Mouse (Mus musculus) intestine, embryonic 14.5 days (tissue): ENCODE data around the gene Fbxo31. TPM values are rescaled to one million over a fixed set of nuclear protein-coding genes. Genes with fewer than 3 reads are reported as not detected.
A peak's percentile ranks its signal among the peaks of the same experiment; 100 is the strongest.
"Not testable (repeated sequence)": the region's sequence is repeated elsewhere in the genome, so short reads cannot be mapped to it uniquely, and the experiment has no call there.

Source experiments
- ATAC-seq: fragments of 200-750 bp; cut with Nextera tagmentation; replicated peaks from 2 replicates; pipeline ENCODE4 v1.8.0; 2017; ENCODE audit warnings: low read depth, moderate number of reproducible peaks, moderate TSS enrichment, moderate library complexity; ENCODE audit not compliant: low FRiP score, low TSS enrichment
- DNase-seq: peaks from one replicate; pipeline ENCODE4 v3.0.0-alpha.2; 2018; ENCODE audit warnings: low spot score
- H3K27ac ChIP-seq: fragments of 300-500 bp; sonication (generic); 2 replicates; pipeline ENCODE4 v1.5.1; 2014; ENCODE audit warnings: low read depth, mild to moderate bottlenecking, control low read depth
- H3K27me3 ChIP-seq: fragments of 300-500 bp; sonication (generic); replicated peaks from 2 replicates; pipeline ENCODE4 v1.6.1; 2014; ENCODE audit warnings: low read length, control low read depth; ENCODE audit not compliant: control insufficient read depth, insufficient read depth
- H3K36me3 ChIP-seq: fragments of 300-500 bp; sonication (generic); 2 replicates; pipeline ENCODE4 v1.6.1; 2014; ENCODE audit warnings: low read length, control low read depth; ENCODE audit not compliant: control insufficient read depth, insufficient read depth
- H3K4me1 ChIP-seq: fragments of 300-500 bp; sonication (generic); replicated peaks from 2 replicates; pipeline ENCODE4 v1.6.1; 2014; ENCODE audit warnings: low read length, control low read depth, mixed read lengths; ENCODE audit not compliant: control insufficient read depth, insufficient read depth
- H3K4me2 ChIP-seq: fragments of 300-500 bp; sonication (generic); 2 replicates; pipeline ENCODE4 v1.6.1; 2014; ENCODE audit warnings: low read length
- H3K4me3 ChIP-seq: fragments of 300-500 bp; sonication (generic); 2 replicates; pipeline ENCODE4 v1.5.1; 2014; ENCODE audit warnings: low read depth, low read length, control low read depth, mixed read lengths
- H3K9ac ChIP-seq: fragments of 300-500 bp; sonication (generic); 2 replicates; pipeline ENCODE4 v1.6.1; 2014; ENCODE audit warnings: mild to moderate bottlenecking, low read length
- H3K9me3 ChIP-seq: fragments of 300-500 bp; sonication (generic); 2 replicates; pipeline ENCODE4 v1.6.1; 2016; ENCODE audit warnings: low read length, control low read depth; ENCODE audit not compliant: control insufficient read depth
- WGBS: fragments of 180-500 bp; shearing (Covaris S2); extraction: QIAGEN DNeasy Blood & Tissue Kit; methylation state at CpG from one replicate; pipeline ENCODE4 v1.1.7; 2014; 5-methylcytosine and 5-hydroxymethylcytosine counted together
- polyA plus RNA-seq: library from polyadenylated mRNA; unstranded; fragments of >200 nt; fragmentation: Nextera tagmentation; extraction: Ambion mirVana; gene quantifications from 2 replicates; pipeline ENCODE4 v1.2.1, GENCODE M21; 2014

Fbxo31 gene
- polyA plus RNA-seq, 1 experiment from 2014 or later, result 14.5 TPM

DNA sequence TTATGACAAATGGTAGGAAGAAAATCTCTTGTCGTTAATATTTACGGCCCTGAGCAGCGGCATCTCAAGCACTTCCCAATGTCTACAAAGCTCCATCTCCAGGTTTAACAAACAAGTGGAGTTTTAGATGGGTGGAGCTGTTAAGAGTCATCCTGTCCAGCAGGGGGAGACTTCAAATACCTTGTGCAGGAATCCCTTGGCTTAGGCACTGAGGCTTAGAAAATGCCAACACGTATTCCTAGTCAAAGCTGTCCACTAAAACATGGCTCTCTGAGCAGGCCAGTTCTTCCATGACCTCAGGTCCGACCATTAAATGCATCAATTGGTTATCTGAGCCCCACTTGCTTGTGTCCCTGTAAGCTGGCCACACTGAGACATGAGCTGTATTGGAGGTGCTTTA, 29.1 kb upstream of the Fbxo31 start:
- Histone ChIP-seq H3K4me1 (no peaks in the 10 kb centered on the region), H3K9me3 (no peaks in the 10 kb centered on the region), H3K27ac (no peak overlapping the region), H3K27me3 (no peaks in the 10 kb centered on the region), H3K4me3 (no peak overlapping the region), H3K36me3 (peaks cover 79% of the 10 kb centered on the region), H3K4me2 (no peak overlapping the region), H3K9ac (no peak overlapping the region)
- DNase-seq, result no peak
- no peak for ATAC-seq
- 92% methylated on average over 5 of the region's 5 CpGs for WGBS

DNA sequence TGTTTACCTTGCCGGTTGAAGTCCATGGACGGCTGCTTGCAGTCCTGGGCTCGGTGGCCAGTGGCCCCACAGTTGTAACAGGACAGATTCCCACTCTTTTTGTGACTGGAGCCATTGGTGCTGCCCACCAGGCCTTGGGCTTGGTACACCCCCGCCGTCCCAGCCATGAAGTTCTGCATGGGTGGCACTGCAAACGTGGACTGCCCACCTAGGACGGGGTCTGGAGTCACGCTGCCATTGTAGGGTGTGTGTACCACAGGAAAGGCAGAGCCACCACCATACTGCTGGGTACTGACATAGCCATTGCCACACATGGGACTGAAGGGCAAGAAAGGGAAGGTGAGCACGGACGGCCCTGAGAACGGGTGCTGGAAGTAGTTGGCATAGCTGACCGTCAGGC, 25.2 kb upstream of the Fbxo31 start:
- Histone ChIP-seq H3K4me3 (no peak overlapping the region), H3K9ac (no peak overlapping the region), H3K4me2 (no peak overlapping the region), H3K27me3 (no peaks in the 10 kb centered on the region), H3K27ac (no peak overlapping the region), H3K9me3 (no peaks in the 10 kb centered on the region), H3K4me1 (no peaks in the 10 kb centered on the region), H3K36me3 (peaks cover 95% of the 10 kb centered on the region)
- 92% methylated on average over 12 of the region's 12 CpGs for WGBS
- DNase-seq, result no peak
- no peak for ATAC-seq

DNA sequence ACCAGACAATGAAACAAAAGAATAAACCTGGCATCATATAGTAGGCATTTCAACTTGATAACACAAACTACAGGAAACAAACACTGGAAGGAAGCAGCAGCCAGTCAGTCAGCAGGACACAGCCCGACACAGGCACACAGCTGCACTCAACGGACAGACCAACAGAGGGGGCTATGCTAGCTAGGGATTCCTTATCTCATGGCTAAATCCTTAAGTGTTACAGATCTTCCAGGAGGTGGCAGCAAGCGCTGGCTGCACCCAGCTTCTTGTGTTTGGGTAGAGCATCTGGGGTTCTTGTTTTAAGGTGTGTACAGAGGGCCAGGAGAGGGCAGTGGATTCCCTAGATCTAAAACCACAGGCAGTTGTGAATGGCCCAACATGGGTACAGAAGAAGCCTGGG, 24.3 kb upstream of the Fbxo31 start:
- WGBS, result 19% methylated on average over 3 of the region's 3 CpGs
- Histone ChIP-seq H3K4me2 (no peak overlapping the region), H3K27me3 (no peaks in the 10 kb centered on the region), H3K36me3 (peaks cover 90% of the 10 kb centered on the region), H3K27ac (no peak overlapping the region), H3K4me3 (no peak overlapping the region), H3K9me3 (no peaks in the 10 kb centered on the region), H3K4me1 (no peaks in the 10 kb centered on the region), H3K9ac (no peak overlapping the region)
- ATAC-seq, result no peak
- peak; percentile 75 for DNase-seq

DNA sequence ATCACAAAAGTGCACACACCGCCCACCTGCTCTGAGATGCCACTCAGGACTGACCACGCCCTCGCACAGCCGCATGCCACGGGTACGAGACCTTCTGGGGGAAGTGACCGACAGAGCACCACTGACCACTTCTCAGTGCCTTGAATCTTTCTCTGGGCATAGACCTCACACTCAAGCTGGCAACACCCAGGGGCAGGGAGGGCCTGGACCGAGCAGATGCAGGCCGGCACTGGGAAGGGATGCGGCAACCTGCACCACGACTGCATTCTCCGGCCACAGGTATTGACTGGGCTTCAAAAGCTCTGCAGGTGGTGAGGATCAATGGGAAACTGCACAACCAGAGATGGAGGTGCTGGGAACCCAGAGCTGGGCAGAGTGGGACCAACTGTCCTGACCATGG, 23.8 kb upstream of the Fbxo31 start:
- 94% methylated on average over 12 of the region's 12 CpGs for WGBS
- Histone ChIP-seq H3K4me2 (no peak overlapping the region), H3K9me3 (no peaks in the 10 kb centered on the region), H3K4me1 (no peaks in the 10 kb centered on the region), H3K27me3 (no peaks in the 10 kb centered on the region), H3K36me3 (peaks cover 90% of the 10 kb centered on the region), H3K27ac (no peak overlapping the region), H3K9ac (no peak overlapping the region), H3K4me3 (no peak overlapping the region)
- no peak for ATAC-seq
- DNase-seq, result no peak

DNA sequence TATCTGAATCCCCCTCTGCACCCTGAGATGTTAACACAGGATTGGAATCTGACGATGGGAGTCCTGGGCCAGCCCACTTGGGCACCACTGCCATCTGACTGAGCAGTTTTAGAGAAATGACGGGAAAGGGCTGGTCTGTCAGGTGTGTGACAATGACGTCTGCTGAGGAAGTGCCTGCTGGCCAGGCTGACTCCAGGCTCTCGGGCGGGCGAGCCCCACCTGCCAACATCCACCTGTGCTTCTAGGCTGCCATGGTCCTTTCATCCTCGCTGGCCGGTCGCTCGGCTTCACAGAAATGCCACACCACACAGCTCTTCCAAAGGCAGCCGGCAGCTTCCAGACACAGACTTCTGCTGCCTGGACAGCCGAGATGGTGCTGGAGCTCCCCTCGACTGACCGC, 21.2 kb upstream of the Fbxo31 start:
- Histone ChIP-seq H3K4me1 (no peaks in the 10 kb centered on the region), H3K4me3 (no peak overlapping the region), H3K9ac (no peak overlapping the region), H3K27me3 (no peaks in the 10 kb centered on the region), H3K27ac (no peak overlapping the region), H3K36me3 (peaks cover 87% of the 10 kb centered on the region), H3K9me3 (no peaks in the 10 kb centered on the region), H3K4me2 (no peak overlapping the region)
- ATAC-seq, result no peak
- no peak for DNase-seq
- WGBS, result 90% methylated on average over 14 of the region's 14 CpGs

DNA sequence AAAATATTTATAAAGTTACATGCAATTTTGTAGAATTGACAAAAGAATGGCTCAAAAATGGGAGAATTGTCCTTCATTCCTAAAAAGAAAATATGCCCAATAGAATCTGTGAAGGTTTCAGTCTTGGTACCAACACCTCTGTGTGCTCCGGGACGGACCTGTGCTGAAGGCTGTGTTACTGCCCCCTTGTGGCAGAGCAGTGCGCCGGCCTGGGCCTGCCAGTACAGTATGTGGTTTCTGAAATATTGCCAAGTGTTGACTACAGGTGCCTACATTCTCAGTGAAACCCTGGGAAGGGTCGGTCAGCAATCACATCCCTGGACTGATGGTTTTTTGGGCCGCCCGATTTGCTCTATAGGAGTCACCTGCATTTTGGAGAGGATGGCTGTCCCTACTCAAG, 20.3 kb upstream of the Fbxo31 start:
- peak; percentile 85 for DNase-seq
- H3K36me3 ChIP-seq, result peaks cover 83% of the 10 kb centered on the region
- WGBS, result 36% methylated on average over 7 of the region's 7 CpGs

DNA sequence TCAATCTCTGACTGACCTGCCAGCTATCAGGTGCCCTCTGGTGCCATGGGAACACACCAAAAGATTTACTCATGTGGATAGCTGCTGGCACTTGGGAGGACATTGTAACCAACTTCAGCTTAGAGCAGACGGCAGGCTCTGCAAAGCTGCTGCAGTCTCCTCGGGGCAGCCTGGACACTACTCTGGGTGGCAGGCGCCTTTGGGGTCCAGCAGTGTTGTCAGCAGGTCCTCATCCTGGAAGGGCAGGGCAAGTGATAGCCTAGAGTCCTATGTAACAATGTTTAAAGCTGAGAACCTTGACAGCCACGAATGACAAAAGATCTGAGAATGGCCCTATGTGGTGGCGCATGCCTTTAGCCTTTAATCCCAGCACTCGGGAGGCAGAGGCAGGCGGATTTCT, 19.6 kb upstream of the Fbxo31 start:
- no peak for ATAC-seq
- WGBS, result 94% methylated on average over 7 of the region's 7 CpGs
- Histone ChIP-seq H3K4me1 (no peaks in the 10 kb centered on the region), H3K9ac (no peak overlapping the region), H3K36me3 (peaks cover 77% of the 10 kb centered on the region), H3K27me3 (no peaks in the 10 kb centered on the region), H3K27ac (no peak overlapping the region), H3K4me3 (no peak overlapping the region), H3K9me3 (no peaks in the 10 kb centered on the region), H3K4me2 (no peak overlapping the region)
- no peak for DNase-seq

More for the DNA sequence above, 20.3 kb upstream of the Fbxo31 start:
- H3K4me3 ChIP-seq, result no peak overlapping the region
- no peak overlapping the region for H3K4me2 ChIP-seq
- H3K27ac ChIP-seq, result no peak overlapping the region
- no peaks in the 10 kb centered on the region for H3K27me3 ChIP-seq
- no peaks in the 10 kb centered on the region for H3K4me1 ChIP-seq
- no peak overlapping the region for H3K9ac ChIP-seq
- no peaks in the 10 kb centered on the region for H3K9me3 ChIP-seq
- peak; percentile 82 for ATAC-seq

DNA sequence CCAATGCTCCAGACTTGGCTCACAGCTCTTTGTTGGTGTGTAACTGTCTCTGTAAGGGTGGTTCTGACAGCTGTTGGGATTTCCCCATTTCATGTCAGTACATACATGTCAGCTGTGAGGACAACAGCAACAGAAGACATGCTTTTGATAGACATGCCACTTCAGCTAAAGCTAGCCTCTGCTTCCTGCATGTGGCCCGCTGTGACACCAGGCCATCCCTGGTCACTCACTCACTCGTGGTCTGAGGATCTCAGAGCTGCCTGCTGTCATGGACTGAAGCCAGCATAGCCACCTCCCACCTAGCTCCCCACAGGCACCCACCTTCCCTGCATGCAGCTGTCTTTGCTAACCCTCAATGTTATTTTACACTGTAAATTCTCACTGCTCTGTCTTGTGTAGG, 18.9 kb upstream of the Fbxo31 start:
- H3K27me3 ChIP-seq, H3K9ac ChIP-seq, H3K4me2 ChIP-seq, H3K9me3 ChIP-seq, H3K4me3 ChIP-seq, DNase-seq, H3K4me1 ChIP-seq, H3K27ac ChIP-seq, ATAC-seq: not testable (repeated sequence)
- H3K36me3 ChIP-seq, result peaks cover 71% of the 10 kb centered on the region
- 78% methylated on average over 2 of the region's 2 CpGs for WGBS

DNA sequence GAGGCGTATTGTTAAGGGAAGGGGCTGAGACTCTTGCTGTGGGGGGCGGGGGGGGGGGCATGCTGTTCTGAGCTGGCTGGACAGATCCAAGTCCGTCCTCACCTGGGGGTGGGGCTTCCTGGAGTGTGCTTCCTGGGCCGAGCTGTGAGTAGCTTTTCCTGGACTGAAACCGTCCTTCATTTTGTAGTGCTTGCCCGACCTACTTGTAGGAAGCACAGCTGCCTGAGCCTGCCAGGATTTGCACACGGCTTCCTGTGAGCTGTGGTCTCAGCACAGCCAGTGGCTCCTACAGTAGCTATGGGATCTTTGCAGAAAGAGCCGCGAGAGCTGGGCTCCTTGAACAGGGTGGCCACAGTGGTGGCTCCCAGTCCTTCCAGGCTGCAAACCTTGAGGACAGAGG, 15.4 kb upstream of the Fbxo31 start:
- no peak overlapping the region for H3K27ac ChIP-seq
- WGBS, result 80% methylated on average over 9 of the region's 9 CpGs
- DNase-seq, result no peak

More for the DNA sequence above, 15.4 kb upstream of the Fbxo31 start:
- Histone ChIP-seq H3K27me3 (no peaks in the 10 kb centered on the region), H3K4me2 (no peak overlapping the region), H3K4me1 (peaks cover 19% of the 10 kb centered on the region), H3K4me3 (no peak overlapping the region), H3K36me3 (peaks cover 36% of the 10 kb centered on the region), H3K9ac (no peak overlapping the region), H3K9me3 (no peaks in the 10 kb centered on the region)
- ATAC-seq, result no peak
